Mouse (Mus musculus): ENCODE data around the gene Rbfox2. TPM values are rescaled to one million over a fixed set of nuclear protein-coding genes. Genes with fewer than 3 reads are reported as not detected.

Gene Rbfox2
- polyA plus RNA-seq, 2 experiments = 7.2 to 9.9 TPM

DNA sequence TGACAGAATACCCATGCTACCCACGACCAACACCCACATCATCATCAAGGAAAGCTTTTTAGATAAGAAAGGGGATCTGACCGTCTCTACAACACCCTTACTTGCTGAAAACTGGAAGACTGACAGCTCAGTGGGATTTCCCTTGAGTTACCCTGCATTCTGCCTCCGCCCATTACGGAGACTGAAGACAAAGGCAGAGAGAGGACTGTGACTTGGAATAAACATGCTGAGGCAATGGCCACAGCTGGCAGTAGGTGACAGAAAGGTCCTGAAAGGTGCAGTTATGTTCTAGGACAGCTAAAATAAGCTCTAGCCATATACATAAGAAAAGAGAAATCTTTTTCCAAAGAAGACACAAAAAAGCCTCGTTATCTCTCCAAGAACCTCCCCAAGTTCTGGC, 99.8 kb downstream of the Rbfox2 start:
- no peak for DNase-seq (ENCODE audit: low read depth in 3 of 3, low spot score in 3 of 3)
- WGBS (ENCODE audit: insufficient replicate concordance) = 43% methylated on average over 5 of the region's 5 CpGs
- Histone ChIP-seq H3K4me1 (replicated peaks; ENCODE audit: control insufficient read depth in 2 of 2, insufficient read depth in 2 of 2, low read length in 1 of 2) (peaks cover 0 to 6% of the 10 kb centered on the region in 2 experiments; a peak in 1 of 4 replicates), H3K36me3 (replicated peaks; ENCODE audit: control insufficient read depth, insufficient read depth, low read depth) (no peaks in the 10 kb centered on the region), H3K27me3 (ENCODE audit: control insufficient read depth, insufficient read depth, low read length) (no peaks in the 10 kb centered on the region), H3K4me2 (ENCODE audit: low read depth) (no peak overlapping the region), H3K9me3 (ENCODE audit: control insufficient read depth, low read length) (no peaks in the 10 kb centered on the region), H3K9ac (replicated peaks) (no peak overlapping the region), H3K4me3 (ENCODE audit: insufficient read depth in 1 of 2, low read depth in 2 of 2, low read length in 2 of 2) (no peak overlapping the region), H3K27ac (no peak overlapping the region)
- ATAC-seq (ENCODE audit: insufficient read depth) = no peak
- TF ChIP-seq CTCF (IDR thresholded peaks at IDR 0.05; ENCODE audit: low read depth) (no peak), EP300 (IDR thresholded peaks at IDR 0.05; ENCODE audit: low read depth) (no peak)

GRCm38 (mm10) chr15:77204951-77205350, 101.9 kb downstream of the Rbfox2 start:
- TF ChIP-seq EP300 (IDR thresholded peaks at IDR 0.05; ENCODE audit: low read depth) = no peak
- TF ChIP-seq CTCF (IDR thresholded peaks at IDR 0.05; ENCODE audit: low read depth) = no peak
- H3K4me2 ChIP-seq (ENCODE audit: low read depth) = no peak overlapping the region
- H3K4me3 ChIP-seq (ENCODE audit: insufficient read depth in 1 of 2, low read depth in 2 of 2, low read length in 2 of 2) = no peak overlapping the region
- H3K27me3 ChIP-seq (ENCODE audit: control insufficient read depth, insufficient read depth, low read length) = no peaks in the 10 kb centered on the region
- H3K4me1 ChIP-seq (replicated peaks; ENCODE audit: control insufficient read depth in 2 of 2, insufficient read depth in 2 of 2, low read length in 1 of 2) = peaks cover 0 to 4% of the 10 kb centered on the region in 2 experiments; a peak in 1 of 4 replicates
- no peaks in the 10 kb centered on the region for H3K36me3 ChIP-seq (replicated peaks; ENCODE audit: control insufficient read depth, insufficient read depth, low read depth)
- DNase-seq (ENCODE audit: low read depth in 3 of 3, low spot score in 3 of 3) = no peak
- WGBS (ENCODE audit: insufficient replicate concordance) = 58% methylated on average over 7 of the region's 7 CpGs
- no peak for ATAC-seq (ENCODE audit: insufficient read depth)
- no peak overlapping the region for H3K27ac ChIP-seq
- no peaks in the 10 kb centered on the region for H3K9me3 ChIP-seq (ENCODE audit: control insufficient read depth, low read length)
- H3K9ac ChIP-seq (replicated peaks) = no peak overlapping the region

DNA sequence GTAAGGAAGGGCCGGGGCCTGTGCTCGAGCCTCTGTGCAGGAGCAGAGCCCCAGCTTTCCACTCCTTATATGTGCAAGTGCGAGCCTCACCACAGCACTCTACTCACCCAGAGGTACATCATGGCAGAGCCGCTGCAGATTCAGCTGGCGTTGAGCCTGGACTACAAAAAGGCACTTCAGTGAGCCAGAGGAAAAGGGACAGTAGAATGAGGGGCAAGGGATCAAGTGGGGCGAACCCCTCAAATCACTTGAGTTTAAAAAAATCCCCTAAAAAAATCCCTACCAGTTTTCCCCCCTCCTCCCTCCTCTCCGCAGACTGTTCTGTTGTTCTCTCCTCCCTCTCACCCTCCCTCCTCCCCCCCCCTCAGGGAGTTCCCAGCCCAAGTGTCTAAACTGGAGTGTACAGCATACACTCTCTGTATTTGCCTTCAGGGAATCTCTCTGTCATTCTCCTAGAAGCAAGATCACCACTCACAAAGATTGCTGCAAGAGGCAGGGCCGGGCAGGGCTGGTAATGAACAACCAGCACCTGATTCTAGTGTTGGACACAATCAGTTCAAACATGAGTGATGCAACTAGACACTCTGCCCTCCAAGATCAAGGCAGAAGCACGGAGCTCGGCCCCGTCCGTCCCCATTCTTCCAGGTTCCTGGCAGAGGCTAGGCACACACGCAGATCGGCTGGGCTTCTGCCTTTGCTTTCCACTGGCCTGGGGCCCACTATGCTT, 103.4 kb downstream of the Rbfox2 start:
- WGBS (ENCODE audit: insufficient replicate concordance) = 52% methylated on average over 14 of the region's 14 CpGs
- H3K9me3 ChIP-seq (ENCODE audit: control insufficient read depth, low read length) = no peaks in the 10 kb centered on the region
- H3K27ac ChIP-seq = no peak overlapping the region
- no peaks in the 10 kb centered on the region for H3K36me3 ChIP-seq (replicated peaks; ENCODE audit: control insufficient read depth, insufficient read depth, low read depth)
- peak overlapping the region in 1 of 2 experiments; percentile 27; a peak in 2 of 4 replicates for H3K4me3 ChIP-seq (ENCODE audit: insufficient read depth in 1 of 2, low read depth in 2 of 2, low read length in 2 of 2)
- peaks cover 0 to 4% of the 10 kb centered on the region in 2 experiments; a peak in 1 of 4 replicates for H3K4me1 ChIP-seq (replicated peaks; ENCODE audit: control insufficient read depth in 2 of 2, insufficient read depth in 2 of 2, low read length in 1 of 2)
- no peaks in the 10 kb centered on the region for H3K27me3 ChIP-seq (ENCODE audit: control insufficient read depth, insufficient read depth, low read length)
- DNase-seq (ENCODE audit: low read depth in 3 of 3, low spot score in 3 of 3) = peak in 2 of 3 experiments; percentile 6 to 18
- no peak for TF ChIP-seq EP300 (IDR thresholded peaks at IDR 0.05; ENCODE audit: low read depth)
- no peak for TF ChIP-seq CTCF (IDR thresholded peaks at IDR 0.05; ENCODE audit: low read depth)
- H3K4me2 ChIP-seq (ENCODE audit: low read depth) = peak overlapping the region; percentile 44
- ATAC-seq (ENCODE audit: insufficient read depth) = peak; percentile 55
- H3K9ac ChIP-seq (replicated peaks) = no peak overlapping the region

- ATAC-seq (ENCODE audit: insufficient read depth) (no peak), DNase-seq (ENCODE audit: low read depth in 3 of 3, low spot score in 3 of 3) (no peak)
- no peaks in the 10 kb centered on the region for H3K9me3 ChIP-seq (ENCODE audit: control insufficient read depth, low read length)
- no peak overlapping the region for H3K27ac ChIP-seq
- H3K27me3 ChIP-seq (ENCODE audit: control insufficient read depth, insufficient read depth, low read length) = no peaks in the 10 kb centered on the region
- H3K36me3 ChIP-seq (replicated peaks; ENCODE audit: control insufficient read depth, insufficient read depth, low read depth) = no peaks in the 10 kb centered on the region
- 55% methylated on average over 3 of the region's 3 CpGs for WGBS (ENCODE audit: insufficient replicate concordance)
- H3K9ac ChIP-seq (replicated peaks) = no peak overlapping the region
- TF ChIP-seq EP300 (IDR thresholded peaks at IDR 0.05; ENCODE audit: low read depth) (no peak), CTCF (IDR thresholded peaks at IDR 0.05; ENCODE audit: low read depth) (no peak)
- H3K4me1 ChIP-seq (replicated peaks; ENCODE audit: control insufficient read depth in 2 of 2, insufficient read depth in 2 of 2, low read length in 1 of 2) = peaks cover 0 to 4% of the 10 kb centered on the region in 2 experiments; a peak in 1 of 4 replicates
- H3K4me2 ChIP-seq (ENCODE audit: low read depth) = peak overlapping the region; percentile 44
- H3K4me3 ChIP-seq (ENCODE audit: insufficient read depth in 1 of 2, low read depth in 2 of 2, low read length in 2 of 2) = peak overlapping the region; percentile 3 to 27; a peak in 2 of 4 replicates
Observed at GRCm38 (mm10) chr15:77202881-77203254, 103.9 kb downstream of the Rbfox2 start.

- TF ChIP-seq CTCF (IDR thresholded peaks at IDR 0.05; ENCODE audit: low read depth) = no peak
- no peak for TF ChIP-seq EP300 (IDR thresholded peaks at IDR 0.05; ENCODE audit: low read depth)
- H3K9ac ChIP-seq (replicated peaks) = no peak overlapping the region
- no peaks in the 10 kb centered on the region for H3K27me3 ChIP-seq (ENCODE audit: control insufficient read depth, insufficient read depth, low read length)
- no peaks in the 10 kb centered on the region for H3K9me3 ChIP-seq (ENCODE audit: control insufficient read depth, low read length)
- ATAC-seq (ENCODE audit: insufficient read depth) (no peak), DNase-seq (ENCODE audit: low read depth in 3 of 3, low spot score in 3 of 3) (peak in 1 of 3 experiments; percentile 20)
- H3K4me2 ChIP-seq (ENCODE audit: low read depth) = peak overlapping the region; percentile 26
- 49% methylated on average over 2 of the region's 2 CpGs for WGBS (ENCODE audit: insufficient replicate concordance)
- H3K4me1 ChIP-seq (replicated peaks; ENCODE audit: control insufficient read depth in 2 of 2, insufficient read depth in 2 of 2, low read length in 1 of 2) = peaks cover 0 to 4% of the 10 kb centered on the region in 2 experiments; a peak in 1 of 4 replicates
- H3K4me3 ChIP-seq (ENCODE audit: insufficient read depth in 1 of 2, low read depth in 2 of 2, low read length in 2 of 2) = no peak overlapping the region
- H3K27ac ChIP-seq = no peak overlapping the region
- no peaks in the 10 kb centered on the region for H3K36me3 ChIP-seq (replicated peaks; ENCODE audit: control insufficient read depth, insufficient read depth, low read depth)
Observed at GRCm38 (mm10) chr15:77202223-77202622, 104.6 kb downstream of the Rbfox2 start.

Data from liver, embryonic 14.5 days (tissue).